Mouse (Mus musculus) neutrophil, adult 5-6 weeks (primary cell): ENCODE results near the gene Stradb. TPM values are rescaled to one million over a fixed set of nuclear protein-coding genes. Genes with fewer than 3 reads are reported as not detected.

Source experiments
- total RNA-seq: library from RNA; stranded (forward); fragments of 200-1000 nt; gene quantifications from 2 replicates; pipeline ENCODE4 v1.2.3, GENCODE M21; 2017

Gene Stradb
- total RNA-seq, 1 experiment from 2014 or later = 18.3 TPM

Other genes with a start within 250 kb of the Stradb start
- 90.5 and 99.0 TPM in 2 replicates for gene Casp8, start 178.1 kb upstream of the Stradb start, total RNA-seq
- 61.7 and 72.7 TPM in 2 replicates for gene Trak2, start 92 bp upstream of the Stradb start, total RNA-seq
- not detected in 2 replicates for gene C2cd6, start 121.4 kb downstream of the Stradb start, total RNA-seq
- gene Tmem237, start 146.9 kb downstream of the Stradb start, total RNA-seq = 0.81 and 1.7 TPM in 2 replicates
- 0.61 and 1.5 TPM in 2 replicates for gene Mpp4, start 189.9 kb downstream of the Stradb start, total RNA-seq